Mouse (Mus musculus) lung, embryonic 15.5 days (tissue): ENCODE data around the gene Ush2a. TPM values are rescaled to one million over a fixed set of nuclear protein-coding genes. Genes with fewer than 3 reads are reported as not detected.

ENCODE experiments used
- ATAC-seq: fragments of 200-750 bp; cut with Nextera tagmentation; 2 replicates; pipeline ENCODE4 v1.8.0; 2017; ENCODE audit warnings: moderate number of reproducible peaks, borderline replicate concordance; ENCODE audit not compliant: low FRiP score, low TSS enrichment; ENCODE audit errors: extremely low read depth
- H3K27ac ChIP-seq: fragments of 300-500 bp; sonication (generic); 2 replicates; pipeline ENCODE4 v1.5.1; 2015; ENCODE audit warnings: moderate library complexity, mild to moderate bottlenecking, inconsistent platforms
- H3K27me3 ChIP-seq: fragments of 300-500 bp; sonication (generic); 2 replicates; pipeline ENCODE4 v1.6.1; 2015; ENCODE audit warnings: inconsistent platforms
- H3K36me3 ChIP-seq: fragments of 300-500 bp; sonication (generic); 2 replicates; pipeline ENCODE4 v1.6.1; 2015; ENCODE audit warnings: inconsistent platforms
- H3K4me1 ChIP-seq: fragments of 300-500 bp; sonication (generic); 2 replicates; pipeline ENCODE4 v1.6.1; 2015; ENCODE audit warnings: inconsistent platforms
- H3K4me2 ChIP-seq: fragments of 300-500 bp; sonication (generic); 2 replicates; pipeline ENCODE4 v1.6.1; 2015; ENCODE audit warnings: inconsistent platforms, mild to moderate bottlenecking, moderate library complexity
- H3K4me3 ChIP-seq: fragments of 300-500 bp; sonication (generic); 2 replicates; pipeline ENCODE4 v1.5.1; 2015; ENCODE audit warnings: mild to moderate bottlenecking, inconsistent platforms
- H3K9ac ChIP-seq: fragments of 300-500 bp; sonication (generic); 2 replicates; pipeline ENCODE4 v1.6.1; 2015; ENCODE audit warnings: inconsistent platforms
- H3K9me3 ChIP-seq: fragments of 300-500 bp; sonication (generic); 2 replicates; pipeline ENCODE4 v1.6.1; 2016; ENCODE audit warnings: inconsistent platforms
- WGBS: fragments of 180-500 bp; shearing (Covaris S2); methylation state at CpG from one replicate; pipeline ENCODE4 v1.1.7; 2015; 5-methylcytosine and 5-hydroxymethylcytosine counted together
- polyA plus RNA-seq: library from polyadenylated mRNA; unstranded; fragments of >200 nt; fragmentation: Nextera tagmentation; extraction: Ambion mirVana; gene quantifications from 2 replicates; pipeline ENCODE4 v1.2.1, GENCODE M21; 2015

Ush2a gene
- polyA plus RNA-seq, 1 experiment from 2014 or later = 0.04 TPM

GRCm38 (mm10) chr1:188656121-188656520, 394.3 kb downstream of the Ush2a start:
- no peak overlapping the region for H3K9ac ChIP-seq
- no peak overlapping the region for H3K27ac ChIP-seq
- no peak overlapping the region for H3K4me2 ChIP-seq
- H3K36me3 ChIP-seq = no peaks in the 10 kb centered on the region
- H3K9me3 ChIP-seq = no peaks in the 10 kb centered on the region
- 76% methylated on average over 12 of the region's 12 CpGs for WGBS
- H3K27me3 ChIP-seq = no peaks in the 10 kb centered on the region
- peaks cover 13% of the 10 kb centered on the region for H3K4me1 ChIP-seq
- ATAC-seq = no peak
- H3K4me3 ChIP-seq = no peak overlapping the region

- peaks cover 15% of the 10 kb centered on the region for H3K4me1 ChIP-seq
- no peaks in the 10 kb centered on the region for H3K27me3 ChIP-seq
- no peak overlapping the region for H3K4me3 ChIP-seq
- 45% methylated on average over 3 of the region's 3 CpGs for WGBS
- no peak overlapping the region for H3K27ac ChIP-seq
- H3K9me3 ChIP-seq = no peaks in the 10 kb centered on the region
- H3K4me2 ChIP-seq = no peak overlapping the region
- no peak overlapping the region for H3K9ac ChIP-seq
- no peak for ATAC-seq
- H3K36me3 ChIP-seq = no peaks in the 10 kb centered on the region
These were observed 397.3 kb downstream of the Ush2a start for GRCm38 (mm10) chr1:188659159-188659558.

GRCm38 (mm10) chr1:188660339-188660738, 398.5 kb downstream of the Ush2a start:
- Histone ChIP-seq H3K4me3 (peak overlapping the region; percentile 21; the same call in 1 of the 2 replicates), H3K4me1 (peaks cover 15% of the 10 kb centered on the region), H3K9me3 (no peaks in the 10 kb centered on the region), H3K27me3 (no peaks in the 10 kb centered on the region), H3K36me3 (no peaks in the 10 kb centered on the region), H3K9ac (0 out of 2 replicates have a peak overlapping the region, but pooled peaks have one; percentile 19), H3K4me2 (peak overlapping the region; percentile 44), H3K27ac (peak overlapping the region; percentile 47; the same call in 1 of the 2 replicates)
- WGBS = 22% methylated on average over 3 of the region's 3 CpGs
- ATAC-seq = peak; percentile 64; the same call in 1 of the 2 replicates

DNA sequence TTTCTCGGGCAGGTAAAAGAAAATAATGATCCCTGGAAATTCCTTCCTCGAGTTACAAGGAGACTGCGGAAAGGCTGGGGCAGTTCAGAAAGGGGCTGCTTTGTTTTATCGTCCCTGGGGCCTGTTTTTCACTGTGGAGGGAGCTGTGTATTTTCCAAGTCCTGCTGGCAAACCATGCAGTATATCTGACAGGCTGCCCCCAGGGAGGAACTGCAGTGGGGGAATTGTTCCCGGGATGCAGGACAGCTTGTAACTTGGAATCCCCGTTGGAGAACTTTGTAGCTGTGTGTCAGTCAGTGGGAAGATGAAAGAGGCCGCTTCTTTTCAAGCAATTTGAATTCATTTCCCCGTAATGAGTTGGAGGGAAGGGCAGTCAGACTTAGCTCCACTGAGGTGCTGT, 399.1 kb downstream of the Ush2a start:
- 0 out of 2 replicates have a peak overlapping the region, but pooled peaks have one; percentile 19 for H3K9ac ChIP-seq
- peaks cover 15% of the 10 kb centered on the region for H3K4me1 ChIP-seq
- H3K27me3 ChIP-seq = no peaks in the 10 kb centered on the region
- no peaks in the 10 kb centered on the region for H3K9me3 ChIP-seq
- H3K4me3 ChIP-seq = peak overlapping the region; percentile 21; the same call in 1 of the 2 replicates
- H3K36me3 ChIP-seq = no peaks in the 10 kb centered on the region
- no peak for ATAC-seq
- peak overlapping the region; percentile 44 for H3K4me2 ChIP-seq
- 7% methylated on average over 8 of the region's 8 CpGs for WGBS
- H3K27ac ChIP-seq = peak overlapping the region; percentile 47

- Histone ChIP-seq H3K36me3 (no peaks in the 10 kb centered on the region), H3K4me3 (no peak overlapping the region), H3K4me1 (peaks cover 14% of the 10 kb centered on the region), H3K9me3 (no peaks in the 10 kb centered on the region), H3K27ac (no peak overlapping the region), H3K4me2 (no peak overlapping the region), H3K27me3 (no peaks in the 10 kb centered on the region), H3K9ac (no peak overlapping the region)
- ATAC-seq = no peak
- WGBS = 61% methylated on average over 8 of the region's 8 CpGs
These were observed 405.6 kb downstream of the Ush2a start for GRCm38 (mm10) chr1:188667460-188667859.

- ATAC-seq = peak; percentile 49; the same call in 1 of the 2 replicates
- 56% methylated on average over 12 of the region's 12 CpGs for WGBS
- no peak overlapping the region for H3K4me2 ChIP-seq
- H3K36me3 ChIP-seq = no peaks in the 10 kb centered on the region
- H3K4me3 ChIP-seq = no peak overlapping the region
- H3K9ac ChIP-seq = no peak overlapping the region
- H3K9me3 ChIP-seq = no peaks in the 10 kb centered on the region
- no peak overlapping the region for H3K27ac ChIP-seq
- no peaks in the 10 kb centered on the region for H3K27me3 ChIP-seq
- peaks cover 14% of the 10 kb centered on the region for H3K4me1 ChIP-seq
These were observed 406.7 kb downstream of the Ush2a start for GRCm38 (mm10) chr1:188668513-188668912.

- no peak overlapping the region for H3K9ac ChIP-seq
- no peaks in the 10 kb centered on the region for H3K27me3 ChIP-seq
- no peak for ATAC-seq
- no peak overlapping the region for H3K4me3 ChIP-seq
- H3K27ac ChIP-seq = no peak overlapping the region
- no peak overlapping the region for H3K4me2 ChIP-seq
- no peaks in the 10 kb centered on the region for H3K36me3 ChIP-seq
- WGBS = 94% methylated on average over 12 of the region's 12 CpGs
- peaks cover 22% of the 10 kb centered on the region for H3K4me1 ChIP-seq
- H3K9me3 ChIP-seq = no peaks in the 10 kb centered on the region
These were observed 411.0 kb downstream of the Ush2a start for GRCm38 (mm10) chr1:188672871-188673270.

- Histone ChIP-seq H3K27ac (peak overlapping the region; percentile 69), H3K36me3 (no peaks in the 10 kb centered on the region), H3K4me2 (no peak overlapping the region), H3K9ac (no peak overlapping the region), H3K9me3 (no peaks in the 10 kb centered on the region), H3K27me3 (no peaks in the 10 kb centered on the region), H3K4me1 (peaks cover 12% of the 10 kb centered on the region; the same call in 1 of the 2 replicates), H3K4me3 (no peak overlapping the region)
- 30% methylated on average over 8 of the region's 8 CpGs for WGBS
- ATAC-seq = peak; percentile 83
These were observed 413.1 kb downstream of the Ush2a start for GRCm38 (mm10) chr1:188674640-188675510.

GRCm38 (mm10) chr1:188675511-188675863, 413.7 kb downstream of the Ush2a start:
- H3K9me3 ChIP-seq = no peaks in the 10 kb centered on the region
- no peaks in the 10 kb centered on the region for H3K27me3 ChIP-seq
- H3K4me2 ChIP-seq = no peak overlapping the region
- H3K4me1 ChIP-seq = peaks cover 12% of the 10 kb centered on the region; the same call in 1 of the 2 replicates
- peak overlapping the region; percentile 69 for H3K27ac ChIP-seq
- no peaks in the 10 kb centered on the region for H3K36me3 ChIP-seq
- no peak overlapping the region for H3K9ac ChIP-seq
- H3K4me3 ChIP-seq = no peak overlapping the region
- ATAC-seq = peak; percentile 13; the same call in 1 of the 2 replicates
- WGBS = 60% methylated on average over 10 of the region's 10 CpGs

GRCm38 (mm10) chr1:188678189-188678588, 416.4 kb downstream of the Ush2a start:
- ATAC-seq = no peak
- whole genome bisulfite sequencing = 57% methylated on average over 8 of the region's 8 CpGs
- Histone ChIP-seq H3K4me1 (peaks cover 12% of the 10 kb centered on the region; the same call in 1 of the 2 replicates), H3K9ac (no peak overlapping the region), H3K36me3 (no peaks in the 10 kb centered on the region), H3K4me2 (no peak overlapping the region), H3K27ac (no peak overlapping the region), H3K27me3 (no peaks in the 10 kb centered on the region), H3K9me3 (no peaks in the 10 kb centered on the region), H3K4me3 (no peak overlapping the region)

- H3K4me1 ChIP-seq = 0 out of 2 replicates have a peak, but pooled peaks cover 4% of the 10 kb centered on the region
- ATAC-seq = 0 out of 2 replicates have a peak, but pooled peaks have one; percentile 62
- no peaks in the 10 kb centered on the region for H3K27me3 ChIP-seq
- no peaks in the 10 kb centered on the region for H3K36me3 ChIP-seq
- H3K27ac ChIP-seq = no peak overlapping the region
- H3K4me3 ChIP-seq = no peak overlapping the region
- WGBS = 82% methylated on average over 14 of the region's 14 CpGs
- no peak overlapping the region for H3K9ac ChIP-seq
- H3K4me2 ChIP-seq = no peak overlapping the region
- H3K9me3 ChIP-seq = no peaks in the 10 kb centered on the region
These were observed 424.5 kb downstream of the Ush2a start for GRCm38 (mm10) chr1:188686362-188686761.

DNA sequence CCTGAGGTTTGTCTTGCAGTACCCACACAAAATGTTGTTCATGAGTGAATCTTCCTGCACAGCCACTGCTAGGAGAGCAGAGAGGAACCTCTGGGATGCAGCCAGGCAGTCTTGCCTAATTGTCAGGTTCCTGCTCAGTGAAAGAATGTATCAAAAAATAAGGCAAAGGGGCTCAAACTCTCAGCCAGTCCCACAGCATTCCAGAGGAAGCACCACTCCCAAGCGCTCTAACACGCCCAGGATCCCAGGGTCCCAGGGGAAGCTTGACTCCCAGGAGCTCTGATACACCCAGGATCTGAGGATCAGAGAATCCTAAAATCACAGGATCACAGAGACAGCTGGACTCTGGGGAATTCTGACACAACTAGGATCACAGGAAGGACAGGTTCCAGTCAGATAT, 434.5 kb downstream of the Ush2a start:
- 68% methylated on average over 2 of the region's 2 CpGs for WGBS
- no peak for ATAC-seq
- no peaks in the 10 kb centered on the region for H3K4me1 ChIP-seq

More for the DNA sequence above, 434.5 kb downstream of the Ush2a start:
- H3K27ac ChIP-seq = no peak overlapping the region
- H3K27me3 ChIP-seq = no peaks in the 10 kb centered on the region
- H3K36me3 ChIP-seq = no peaks in the 10 kb centered on the region
- no peak overlapping the region for H3K4me3 ChIP-seq
- H3K9ac ChIP-seq = no peak overlapping the region
- no peaks in the 10 kb centered on the region for H3K9me3 ChIP-seq
- H3K4me2 ChIP-seq = no peak overlapping the region
